Mouse (Mus musculus) liver, embryonic 14.5 days (tissue): ENCODE measurements around the gene Hoxd11. TPM values are rescaled to one million over a fixed set of nuclear protein-coding genes. Genes with fewer than 3 reads are reported as not detected.
A peak's percentile ranks its signal among the peaks of the same experiment; 100 is the strongest.

ENCODE experiments used
- ATAC-seq: fragments of 200-750 bp; cut with Nextera tagmentation; 2 replicates; pipeline ENCODE4 v1.8.0; 2017; ENCODE audit warnings: moderate number of reproducible peaks, mild to moderate bottlenecking, moderate library complexity; ENCODE audit not compliant: insufficient read depth
- DNase-seq, 3 experiments: peaks; one replicate each; pipeline ENCODE4 v3.0.0-alpha.2; 2012 to 2013; ENCODE audit warnings: low read depth in 3 of 3, low spot score in 3 of 3
- H3K27ac ChIP-seq: fragments of 300-500 bp; sonication (generic); 2 replicates; pipeline ENCODE4 v1.5.1; 2014; ENCODE audit warnings: moderate library complexity, mild to moderate bottlenecking, control low read depth, inconsistent platforms
- H3K27me3 ChIP-seq: fragments of 300-500 bp; sonication (generic); 2 replicates; pipeline ENCODE4 v1.6.1; 2014; ENCODE audit warnings: mild to moderate bottlenecking, low read length, moderate library complexity; ENCODE audit not compliant: control insufficient read depth, insufficient read depth
- H3K36me3 ChIP-seq: fragments of 300-500 bp; sonication (generic); replicated peaks from 2 replicates; pipeline ENCODE4 v1.6.1; 2014; ENCODE audit warnings: low read depth; ENCODE audit not compliant: control insufficient read depth, insufficient read depth
- H3K4me1 ChIP-seq, 2 experiments: fragments of 200-500 bp in 1 of 2; fragments of 300-500 bp in 1 of 2; sonication (generic) in 1 of 2; replicated peaks; 2 replicates each; pipeline ENCODE4 v1.6.1; 2012 to 2014; ENCODE audit warnings: antibody characterized with exemption in 1 of 2, inconsistent platforms in 1 of 2, low read length in 1 of 2; ENCODE audit not compliant: control insufficient read depth in 2 of 2, insufficient read depth in 2 of 2
- H3K4me2 ChIP-seq: fragments of 300-500 bp; sonication (generic); 2 replicates; pipeline ENCODE4 v1.6.1; 2014; ENCODE audit warnings: low read depth, mild to moderate bottlenecking, control low read depth, moderate library complexity
- H3K4me3 ChIP-seq, 2 experiments: fragments of 200-500 bp in 1 of 2; fragments of 300-500 bp in 1 of 2; sonication (generic) in 1 of 2; 2 replicates each; pipeline ENCODE4 v1.5.1; 2012 to 2014; ENCODE audit warnings: low read depth in 2 of 2, low read length in 2 of 2, mild to moderate bottlenecking in 2 of 2, control low read depth in 1 of 2, inconsistent platforms in 1 of 2, moderate library complexity in 1 of 2; ENCODE audit not compliant: insufficient read depth in 1 of 2
- H3K9ac ChIP-seq: fragments of 300-500 bp; sonication (generic); replicated peaks from 2 replicates; pipeline ENCODE4 v1.6.1; 2014; ENCODE audit warnings: mild to moderate bottlenecking, control low read depth, moderate library complexity
- H3K9me3 ChIP-seq: fragments of 300-500 bp; sonication (generic); 2 replicates; pipeline ENCODE4 v1.6.1; 2016; ENCODE audit warnings: low read length, mixed read lengths; ENCODE audit not compliant: control insufficient read depth
- CTCF ChIP-seq: IDR thresholded peaks from 2 replicates; pipeline ENCODE4 v1.5.1; 2016; ENCODE audit warnings: antibody characterized with exemption, low read depth, control low read depth
- EP300 ChIP-seq: IDR thresholded peaks from 2 replicates; pipeline ENCODE4 v1.6.1; 2016; ENCODE audit warnings: antibody characterized with exemption, low read depth
- WGBS: fragments of 180-500 bp; shearing (Covaris S2); extraction: QIAGEN DNeasy Blood & Tissue Kit; methylation state at CpG from one replicate; pipeline ENCODE4 v1.1.7; 2014; ENCODE audit not compliant: insufficient replicate concordance; 5-methylcytosine and 5-hydroxymethylcytosine counted together
- polyA plus RNA-seq, 2 experiments: library from polyadenylated mRNA; depleted of rRNA in 1 of 2; stranded (reverse) in 1 of 2; unstranded in 1 of 2; fragments of >200 nt; fragmentation: Nextera tagmentation in 1 of 2; extraction: Ambion mirVana in 1 of 2; gene quantifications; 2 replicates each; pipeline versions ENCODE4 v1.2.1 to v1.2.3; 2012 to 2014

Hoxd11 gene
- polyA plus RNA-seq, 2 experiments, result 0.09 TPM; not detected in 1

DNA sequence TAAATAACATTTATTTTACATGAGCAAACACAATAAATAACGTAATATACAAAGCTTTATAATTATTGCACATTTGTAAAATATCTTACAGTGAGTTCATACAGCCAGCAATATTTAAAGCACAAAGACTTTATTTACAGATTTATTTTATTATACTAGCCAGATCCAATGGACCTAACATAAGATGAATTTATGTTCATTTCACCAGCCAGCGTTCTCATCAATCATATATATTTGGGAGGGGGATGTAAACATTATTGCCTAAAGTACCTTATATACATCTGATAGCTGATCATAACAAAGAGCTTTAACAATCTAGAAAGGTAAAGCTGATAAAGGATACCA, 26.4 kb upstream of the Hoxd11 start:
- TF ChIP-seq EP300 (no peak), CTCF (no peak)
- DNase-seq, result no peak
- ATAC-seq, result no peak
- 27% methylated on average over 2 of the region's 2 CpGs for WGBS
- Histone ChIP-seq H3K27ac (no peak overlapping the region), H3K4me1 (no peaks in the 10 kb centered on the region), H3K4me3 (no peak overlapping the region), H3K9ac (no peak overlapping the region), H3K9me3 (no peaks in the 10 kb centered on the region), H3K27me3 (peaks cover 91% of the 10 kb centered on the region), H3K36me3 (no peaks in the 10 kb centered on the region), H3K4me2 (no peak overlapping the region)

DNA sequence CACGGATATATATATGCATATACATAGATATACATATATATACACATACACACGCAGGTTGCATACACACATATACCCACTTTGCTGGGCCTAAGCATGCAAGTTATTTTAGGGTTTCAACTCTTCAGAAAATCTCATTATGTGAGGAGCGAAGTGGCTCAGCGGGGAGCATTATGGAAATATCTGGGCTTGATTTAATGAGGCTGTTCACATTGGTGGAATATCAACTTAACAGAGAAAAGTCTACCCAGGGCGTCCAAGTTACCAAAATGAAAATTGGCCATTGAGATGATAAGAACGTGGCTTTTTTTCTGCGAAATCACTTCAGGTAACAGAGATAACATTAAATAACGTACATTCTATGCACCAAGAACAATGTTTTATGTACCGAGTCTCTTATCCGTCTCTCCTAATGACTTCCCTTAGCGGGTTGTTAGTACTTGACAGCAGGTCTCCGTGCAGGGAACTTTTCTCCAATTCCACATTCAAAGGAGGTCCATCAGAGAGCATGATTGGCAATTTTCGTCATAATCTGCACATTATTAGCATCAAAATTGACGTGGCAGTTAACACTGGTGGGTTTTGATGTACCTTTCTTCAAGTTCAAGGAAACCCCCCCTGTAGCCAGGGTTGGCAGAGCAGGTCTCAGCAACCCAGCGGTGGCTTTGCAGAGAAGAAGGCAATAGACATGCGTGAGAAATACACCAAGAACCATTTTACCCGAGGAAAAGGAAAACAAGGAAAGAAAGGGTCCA, 25.4 kb upstream of the Hoxd11 start:
- Histone ChIP-seq H3K36me3 (no peaks in the 10 kb centered on the region), H3K27ac (no peak overlapping the region), H3K9ac (no peak overlapping the region), H3K4me2 (no peak overlapping the region), H3K27me3 (peaks cover 91% of the 10 kb centered on the region), H3K9me3 (no peaks in the 10 kb centered on the region), H3K4me1 (no peaks in the 10 kb centered on the region), H3K4me3 (no peak overlapping the region)
- ATAC-seq, result no peak
- no peak for TF ChIP-seq EP300
- TF ChIP-seq CTCF, result no peak
- no peak for DNase-seq
- 10% methylated on average over 17 of the region's 17 CpGs for WGBS

DNA sequence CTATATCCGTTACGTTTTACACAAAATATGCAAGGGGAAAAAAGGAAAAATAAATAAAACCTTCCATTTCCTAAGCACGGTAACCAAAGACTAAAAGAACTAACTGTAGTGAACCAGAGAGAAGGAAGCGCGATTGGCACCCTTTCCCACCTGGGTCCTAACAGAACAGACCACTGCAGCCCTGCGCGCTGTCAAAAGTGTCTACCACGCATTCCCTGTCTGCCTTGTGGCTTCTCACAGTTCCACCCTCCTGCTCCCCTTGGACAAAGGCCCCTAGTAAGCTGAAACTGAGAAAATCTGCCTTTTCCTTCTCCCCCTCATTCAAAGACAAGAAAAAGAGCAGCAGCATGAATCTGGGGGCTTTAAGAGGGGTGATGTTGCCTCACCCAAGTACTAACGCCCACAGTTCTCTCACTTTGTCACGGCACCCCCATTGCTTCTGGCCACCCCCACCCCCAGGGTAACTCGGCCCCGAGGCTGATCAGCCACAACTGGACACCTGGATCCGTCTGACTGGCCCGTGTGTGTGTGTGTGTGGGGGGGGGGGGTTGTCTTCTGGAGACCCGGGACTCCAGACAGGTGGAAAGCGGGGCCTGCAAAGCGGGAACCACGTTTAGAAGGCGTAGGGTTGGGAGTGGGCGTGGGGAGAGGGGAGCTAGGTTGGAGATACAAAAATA, 24.5 kb upstream of the Hoxd11 start:
- H3K4me3 ChIP-seq, result no peak overlapping the region
- no peaks in the 10 kb centered on the region for H3K36me3 ChIP-seq
- no peak overlapping the region for H3K27ac ChIP-seq
- DNase-seq (no peak), ATAC-seq (no peak)
- TF ChIP-seq EP300, result no peak
- no peak for TF ChIP-seq CTCF
- no peaks in the 10 kb centered on the region for H3K4me1 ChIP-seq
- no peaks in the 10 kb centered on the region for H3K9me3 ChIP-seq
- peaks cover 91% of the 10 kb centered on the region for H3K27me3 ChIP-seq
- 9% methylated on average over 18 of the region's 20 CpGs for WGBS
- H3K9ac ChIP-seq, result no peak overlapping the region
- H3K4me2 ChIP-seq, result no peak overlapping the region

DNA sequence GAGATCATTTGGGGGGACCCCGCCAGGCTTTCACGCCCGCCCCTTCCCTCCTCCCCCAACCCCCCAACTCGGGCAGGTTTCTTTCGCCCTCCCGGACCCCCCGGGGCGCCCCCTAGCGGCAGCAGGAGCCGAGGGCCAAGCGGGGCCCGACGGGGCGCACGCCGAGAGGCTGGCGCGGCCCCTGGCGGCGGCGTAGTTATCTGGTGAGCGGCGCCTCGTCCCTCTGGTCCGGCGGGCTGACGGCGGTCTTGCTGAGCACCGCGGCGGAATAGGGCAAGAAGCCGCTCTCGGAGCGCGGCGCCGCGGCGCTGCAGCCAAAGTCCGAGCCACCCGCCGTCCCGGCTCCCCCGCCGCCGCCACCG, 24.0 kb upstream of the Hoxd11 start:
- Histone ChIP-seq H3K9me3 (no peaks in the 10 kb centered on the region), H3K4me2 (peak overlapping the region; percentile 28; the same call in 1 of the 2 replicates), H3K27ac (no peak overlapping the region), H3K4me3 (peak overlapping the region in 1 of 2 experiments; percentile 32; a peak in 2 of 4 replicates), H3K36me3 (no peaks in the 10 kb centered on the region), H3K9ac (no peak overlapping the region), H3K4me1 (no peaks in the 10 kb centered on the region), H3K27me3 (peaks cover 91% of the 10 kb centered on the region)
- DNase-seq, result no peak
- 3% methylated on average over 24 of the region's 47 CpGs for WGBS
- TF ChIP-seq CTCF (peak; percentile 41; the same call in 1 of the 2 replicates), EP300 (no peak)
- ATAC-seq, result no peak

DNA sequence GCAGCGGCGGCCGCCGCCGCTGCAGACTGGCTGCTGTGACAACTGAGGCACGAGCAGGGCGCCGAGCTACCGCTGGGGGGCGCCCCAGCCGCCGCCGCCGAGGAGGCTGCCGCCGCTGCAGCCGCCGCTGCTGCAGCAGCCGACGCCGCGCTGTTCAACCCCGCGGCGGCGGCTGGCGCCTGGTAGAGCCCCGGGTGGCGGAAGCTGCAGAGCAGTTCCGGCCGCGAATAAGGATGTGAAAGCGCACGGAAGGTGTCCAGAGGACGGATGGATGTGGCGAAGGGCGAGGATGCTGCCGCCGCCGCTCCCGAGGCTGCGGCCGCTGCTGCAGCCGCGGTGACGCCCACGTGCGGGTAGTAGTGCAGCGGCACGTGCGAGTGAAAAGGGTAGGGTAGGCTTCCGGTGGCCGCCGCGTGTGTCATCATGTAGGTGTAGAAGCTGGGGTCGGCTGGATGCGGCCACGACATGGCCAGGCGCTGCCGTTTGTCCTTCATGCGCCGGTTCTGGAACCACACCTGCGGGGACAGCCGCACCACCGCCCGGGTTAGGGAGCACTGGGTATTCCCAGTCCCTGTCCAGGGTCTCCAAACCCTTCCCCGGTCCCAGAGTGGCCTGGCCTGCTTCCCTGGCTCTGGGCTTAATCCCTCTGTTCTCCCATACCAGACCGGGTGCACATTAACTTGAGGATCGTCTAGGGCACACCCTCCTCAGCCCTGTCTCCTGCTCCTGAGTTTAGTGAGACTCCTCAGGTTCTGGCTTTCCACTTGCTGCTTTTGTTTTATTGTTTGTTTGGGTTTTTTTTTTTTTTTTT, 23.3 kb upstream of the Hoxd11 start:
- Histone ChIP-seq H3K4me3 (peak overlapping the region in 1 of 2 experiments; percentile 32; a peak in 2 of 4 replicates), H3K9ac (no peak overlapping the region)
- no peak for DNase-seq

More for the DNA sequence above, 23.3 kb upstream of the Hoxd11 start:
- TF ChIP-seq EP300 (no peak), CTCF (no peak)
- ATAC-seq, result no peak
- H3K27ac ChIP-seq, result no peak overlapping the region
- no peaks in the 10 kb centered on the region for H3K36me3 ChIP-seq
- H3K4me2 ChIP-seq, result peak overlapping the region; percentile 28; the same call in 1 of the 2 replicates
- H3K27me3 ChIP-seq, result peaks cover 91% of the 10 kb centered on the region
- H3K4me1 ChIP-seq, result no peaks in the 10 kb centered on the region
- WGBS, result 2% methylated on average over 69 of the region's 69 CpGs
- H3K9me3 ChIP-seq, result no peaks in the 10 kb centered on the region
